Mouse (Mus musculus) testis, postnatal 10 days (tissue): ENCODE results near the gene Cald1.

ENCODE experiments used
- DNase-seq: peaks from one replicate; pipeline ENCODE4 v3.0.0; 2021; ENCODE audit warnings: low spot score

The Cald1 gene

GRCm38 (mm10) chr6:34598121-34599065 is at the start of gene Cald1:
Cald1 (plus strand) TSS chr6:34598500.
- peak; percentile 57 for DNase-seq

GRCm38 (mm10) chr6:34549017-34549416 is 49.3 kb upstream of the Cald1 start:
- peak; percentile 83 for DNase-seq

- no peak for DNase-seq
Measured at GRCm38 (mm10) chr6:34552489-34553157, 45.7 kb upstream of the Cald1 start.

GRCm38 (mm10) chr6:34554291-34554997 is 43.9 kb upstream of the Cald1 start:
- DNase-seq = no peak

- DNase-seq = no peak
Measured at GRCm38 (mm10) chr6:34559521-34559920, 38.8 kb upstream of the Cald1 start.

- DNase-seq = no peak
Measured at GRCm38 (mm10) chr6:34565176-34565880, 33.0 kb upstream of the Cald1 start.

- no peak for DNase-seq
Measured at GRCm38 (mm10) chr6:34567298-34567697, 31.0 kb upstream of the Cald1 start.

- no peak for DNase-seq
Measured at GRCm38 (mm10) chr6:34579504-34580068, 18.7 kb upstream of the Cald1 start.

GRCm38 (mm10) chr6:34583365-34583764 is 14.9 kb upstream of the Cald1 start:
- no peak for DNase-seq

- no peak for DNase-seq
Measured at GRCm38 (mm10) chr6:34588066-34588465, 10.2 kb upstream of the Cald1 start.

GRCm38 (mm10) chr6:34590716-34591115 is 7.6 kb upstream of the Cald1 start:
- no peak for DNase-seq

GRCm38 (mm10) chr6:34593353-34593752 is 4.9 kb upstream of the Cald1 start:
- DNase-seq = no peak

GRCm38 (mm10) chr6:34597316-34597715 is 984 bp upstream of the Cald1 start:
- DNase-seq = no peak

GRCm38 (mm10) chr6:34599171-34599570 is 871 bp downstream of the Cald1 start:
- DNase-seq = no peak

- DNase-seq = no peak
Measured at GRCm38 (mm10) chr6:34599631-34600111, 1.4 kb downstream of the Cald1 start.

GRCm38 (mm10) chr6:34600850-34601249 is 2.5 kb downstream of the Cald1 start:
- DNase-seq = no peak

GRCm38 (mm10) chr6:34602091-34602490 is 3.8 kb downstream of the Cald1 start:
- no peak for DNase-seq

- no peak for DNase-seq
Measured at GRCm38 (mm10) chr6:34606407-34606806, 8.1 kb downstream of the Cald1 start.

- no peak for DNase-seq
Measured at GRCm38 (mm10) chr6:34608603-34609002, 10.3 kb downstream of the Cald1 start.

GRCm38 (mm10) chr6:34609892-34610829 is 11.9 kb downstream of the Cald1 start:
- no peak for DNase-seq
